Mouse (Mus musculus) heart, postnatal 0 days (tissue): ENCODE data around the gene Gm17783.

ENCODE experiments used
- CTCF ChIP-seq: IDR thresholded peaks from 2 replicates; pipeline ENCODE4 v1.5.1; 2016; ENCODE audit warnings: antibody characterized with exemption, control low read depth, low read depth
- EP300 ChIP-seq: IDR thresholded peaks from 2 replicates; pipeline ENCODE4 v1.6.1; 2016; ENCODE audit warnings: antibody characterized with exemption, low read depth

DNA sequence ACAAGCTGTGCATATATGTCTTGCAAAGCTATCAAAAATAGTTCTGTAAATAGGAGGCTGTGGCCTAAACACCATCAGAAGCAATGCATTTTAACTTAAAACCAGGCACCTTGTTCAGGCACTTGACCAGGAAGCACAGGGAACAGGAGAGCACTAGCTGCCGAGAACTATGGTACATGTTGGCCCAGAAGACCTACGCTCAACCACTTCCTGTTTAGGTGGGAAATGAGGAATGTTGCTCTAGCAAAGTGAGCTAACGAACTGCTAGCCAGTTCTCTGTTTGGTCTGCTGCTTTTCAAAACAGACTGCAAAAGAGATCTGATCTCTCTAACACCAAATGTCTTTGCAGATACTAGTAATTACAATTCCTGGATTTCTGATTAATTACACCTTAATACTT is 12.5 kb upstream of the Gm17783 start:
- TF ChIP-seq CTCF (no peak), EP300 (no peak)
